Mouse (Mus musculus) neural tube, embryonic 11.5 days (tissue): Measurements from ENCODE around the gene Frem1. TPM values are rescaled to one million over a fixed set of nuclear protein-coding genes. Genes with fewer than 3 reads are reported as not detected.

ENCODE experiments used
- ATAC-seq: fragments of 200-750 bp; cut with Nextera tagmentation; 2 replicates; pipeline ENCODE4 v1.8.0; 2017; ENCODE audit warnings: moderate number of reproducible peaks, mild to moderate bottlenecking, moderate TSS enrichment, moderate library complexity; ENCODE audit not compliant: insufficient read depth, low FRiP score, low TSS enrichment
- DNase-seq: peaks from one replicate; pipeline ENCODE4 v3.0.0-alpha.2; 2015; ENCODE audit warnings: low spot score
- H3K27ac ChIP-seq: fragments of 300-500 bp; sonication (generic); 2 replicates; pipeline ENCODE4 v1.5.1; 2014; ENCODE audit warnings: low read depth, mild to moderate bottlenecking, low read length
- H3K27me3 ChIP-seq: fragments of 300-500 bp; sonication (generic); 2 replicates; pipeline ENCODE4 v1.6.1; 2014; ENCODE audit warnings: mild to moderate bottlenecking, low read length, mixed read lengths; ENCODE audit not compliant: control insufficient read depth, insufficient read depth
- H3K36me3 ChIP-seq: fragments of 300-500 bp; sonication (generic); 2 replicates; pipeline ENCODE4 v1.6.1; 2014; ENCODE audit warnings: mild to moderate bottlenecking, low read length, moderate library complexity, mixed read lengths; ENCODE audit not compliant: control insufficient read depth, insufficient read depth
- H3K4me1 ChIP-seq: fragments of 300-500 bp; sonication (generic); 2 replicates; pipeline ENCODE4 v1.6.1; 2014; ENCODE audit warnings: low read length, mixed read lengths; ENCODE audit not compliant: control insufficient read depth, insufficient read depth
- H3K4me2 ChIP-seq: fragments of 300-500 bp; sonication (generic); 2 replicates; pipeline ENCODE4 v1.6.1; 2014; ENCODE audit warnings: low read depth, mild to moderate bottlenecking, moderate library complexity
- H3K4me3 ChIP-seq: fragments of 300-500 bp; sonication (generic); 2 replicates; pipeline ENCODE4 v1.5.1; 2014; ENCODE audit warnings: low read depth, low read length
- H3K9ac ChIP-seq: fragments of 300-500 bp; sonication (generic); 2 replicates; pipeline ENCODE4 v1.6.1; 2014; ENCODE audit warnings: mild to moderate bottlenecking, low read length
- H3K9me3 ChIP-seq: fragments of 300-500 bp; sonication (generic); 2 replicates; pipeline ENCODE4 v1.6.1; 2016; ENCODE audit warnings: low read length; ENCODE audit not compliant: control insufficient read depth
- WGBS: fragments of 180-500 bp; shearing (Covaris S2); extraction: QIAGEN DNeasy Blood & Tissue Kit; methylation state at CpG from one replicate; pipeline ENCODE4 v1.1.7; 2014; 5-methylcytosine and 5-hydroxymethylcytosine counted together
- polyA plus RNA-seq: library from polyadenylated mRNA; unstranded; fragments of >200 nt; fragmentation: Nextera tagmentation; extraction: Ambion mirVana; gene quantifications from 2 replicates; pipeline ENCODE4 v1.2.1, GENCODE M21; 2014

The Frem1 gene
- polyA plus RNA-seq, 1 experiment from 2014 or later, result 4.1 TPM

- no peak for ATAC-seq
- H3K4me3 ChIP-seq, result no peak overlapping the region
- H3K4me2 ChIP-seq, result no peak overlapping the region
- H3K27ac ChIP-seq, result no peak overlapping the region
- no peaks in the 10 kb centered on the region for H3K36me3 ChIP-seq
- no peak overlapping the region for H3K9ac ChIP-seq
- 88% methylated on average over 5 of the region's 5 CpGs for WGBS
- H3K4me1 ChIP-seq, result no peaks in the 10 kb centered on the region
- no peaks in the 10 kb centered on the region for H3K9me3 ChIP-seq
- no peak for DNase-seq
- H3K27me3 ChIP-seq, result no peaks in the 10 kb centered on the region
Measured at GRCm38 (mm10) chr4:82930079-82930478, 122.1 kb downstream of the Frem1 start.

- Histone ChIP-seq H3K4me1 (no peaks in the 10 kb centered on the region), H3K27ac (no peak overlapping the region), H3K4me2 (no peak overlapping the region), H3K36me3 (no peaks in the 10 kb centered on the region; the same call in 1 of the 2 replicates), H3K27me3 (no peaks in the 10 kb centered on the region), H3K4me3 (no peak overlapping the region), H3K9ac (no peak overlapping the region), H3K9me3 (no peaks in the 10 kb centered on the region)
- ATAC-seq (no peak), DNase-seq (no peak)
- WGBS, result 88% methylated on average over 4 of the region's 4 CpGs
Measured at GRCm38 (mm10) chr4:82921962-82922361, 130.2 kb downstream of the Frem1 start.

DNA sequence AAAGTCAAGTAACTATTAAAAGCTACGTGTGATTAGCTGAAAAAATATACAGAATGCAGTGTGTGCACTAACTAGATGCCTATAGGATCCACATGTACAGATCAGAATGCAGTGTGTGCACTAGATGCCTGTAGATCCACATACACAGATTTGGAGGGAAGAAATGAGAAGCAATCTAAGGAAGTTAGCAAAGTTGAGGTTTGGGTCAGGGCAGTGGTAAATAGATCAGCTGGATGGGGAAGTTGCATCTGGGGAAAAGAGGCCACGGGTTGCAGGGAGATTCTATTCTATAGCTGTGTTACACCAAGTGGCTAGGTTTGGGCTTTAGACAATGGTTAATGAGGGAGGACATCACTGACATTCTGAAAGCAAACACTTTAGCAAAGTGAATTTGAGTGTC lies 133.5 kb downstream of the Frem1 start:
- no peak for DNase-seq
- WGBS, result 57% methylated on average over 2 of the region's 2 CpGs
- H3K9ac ChIP-seq, result no peak overlapping the region

GRCm38 (mm10) chr4:82916678-82917050 lies 135.5 kb downstream of the Frem1 start:
- Histone ChIP-seq H3K9me3 (no peaks in the 10 kb centered on the region), H3K27me3 (no peaks in the 10 kb centered on the region), H3K27ac (no peak overlapping the region), H3K36me3 (no peaks in the 10 kb centered on the region), H3K4me2 (peak overlapping the region; percentile 18; the same call in 1 of the 2 replicates), H3K4me1 (peaks cover 5% of the 10 kb centered on the region), H3K9ac (no peak overlapping the region), H3K4me3 (no peak overlapping the region)
- ATAC-seq, result peak; percentile 50
- WGBS, result 29% methylated on average over 5 of the region's 5 CpGs
- DNase-seq, result no peak

More for the DNA sequence above, 133.5 kb downstream of the Frem1 start:
- Histone ChIP-seq H3K9me3 (no peaks in the 10 kb centered on the region), H3K4me2 (no peak overlapping the region), H3K4me3 (no peak overlapping the region), H3K27me3 (no peaks in the 10 kb centered on the region), H3K4me1 (peaks cover 5% of the 10 kb centered on the region), H3K36me3 (no peaks in the 10 kb centered on the region; the same call in 1 of the 2 replicates), H3K27ac (no peak overlapping the region)
- no peak for ATAC-seq

- Histone ChIP-seq H3K9ac (no peak overlapping the region), H3K4me1 (peaks cover 5% of the 10 kb centered on the region), H3K4me3 (no peak overlapping the region)
Measured at GRCm38 (mm10) chr4:82916003-82916677, 136.0 kb downstream of the Frem1 start.

GRCm38 (mm10) chr4:82915576-82915975 lies 136.6 kb downstream of the Frem1 start:
- Histone ChIP-seq H3K4me2 (no peak overlapping the region), H3K4me3 (no peak overlapping the region), H3K9ac (no peak overlapping the region), H3K36me3 (no peaks in the 10 kb centered on the region), H3K9me3 (no peaks in the 10 kb centered on the region), H3K4me1 (peaks cover 5% of the 10 kb centered on the region), H3K27ac (no peak overlapping the region), H3K27me3 (no peaks in the 10 kb centered on the region)
- no peak for DNase-seq
- no peak for ATAC-seq
- 69% methylated on average over 7 of the region's 7 CpGs for WGBS

More at GRCm38 (mm10) chr4:82916003-82916677, 136.0 kb downstream of the Frem1 start:
- Histone ChIP-seq H3K27me3 (no peaks in the 10 kb centered on the region), H3K27ac (no peak overlapping the region), H3K4me2 (peak overlapping the region; percentile 18; the same call in 1 of the 2 replicates), H3K9me3 (no peaks in the 10 kb centered on the region), H3K36me3 (no peaks in the 10 kb centered on the region)
- DNase-seq (peak; percentile 45), ATAC-seq (peak; percentile 64)
- WGBS, result 35% methylated on average over 14 of the region's 14 CpGs

- Histone ChIP-seq H3K27me3 (no peaks in the 10 kb centered on the region), H3K27ac (no peak overlapping the region), H3K36me3 (no peaks in the 10 kb centered on the region), H3K4me1 (peaks cover 5% of the 10 kb centered on the region), H3K9ac (no peak overlapping the region), H3K9me3 (no peaks in the 10 kb centered on the region), H3K4me3 (no peak overlapping the region), H3K4me2 (no peak overlapping the region)
- ATAC-seq (no peak), DNase-seq (no peak)
- WGBS, result 80% methylated on average over 11 of the region's 11 CpGs
Measured at GRCm38 (mm10) chr4:82914601-82915143, 137.5 kb downstream of the Frem1 start.

- Histone ChIP-seq H3K36me3 (no peaks in the 10 kb centered on the region), H3K4me1 (no peaks in the 10 kb centered on the region), H3K9ac (no peak overlapping the region), H3K4me3 (no peak overlapping the region), H3K9me3 (no peaks in the 10 kb centered on the region), H3K27me3 (no peaks in the 10 kb centered on the region), H3K27ac (no peak overlapping the region), H3K4me2 (no peak overlapping the region)
- ATAC-seq, result no peak
- DNase-seq, result no peak
- WGBS, result 87% methylated on average over 10 of the region's 10 CpGs
Measured at GRCm38 (mm10) chr4:82895227-82895626, 156.9 kb downstream of the Frem1 start.

DNA sequence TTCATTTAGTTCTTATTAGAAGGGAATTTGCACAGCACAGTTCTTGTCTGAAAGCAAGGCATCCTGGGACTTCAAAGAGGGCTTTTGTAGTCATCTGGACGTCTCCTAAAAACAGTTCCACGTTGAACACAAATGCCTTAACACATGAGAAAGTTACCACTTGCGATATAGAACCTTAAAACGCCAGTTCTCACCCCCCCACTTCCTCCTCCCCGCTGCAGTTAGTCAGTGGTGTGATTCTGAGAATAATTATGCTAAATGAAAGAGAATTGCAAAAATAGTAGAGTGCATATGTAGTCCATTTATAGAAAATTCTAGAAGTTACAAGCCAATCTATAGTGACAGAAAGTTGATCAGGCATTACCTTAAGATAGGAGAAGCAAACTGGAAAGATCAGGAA lies 159.9 kb downstream of the Frem1 start:
- H3K4me1 ChIP-seq, result no peaks in the 10 kb centered on the region
- no peaks in the 10 kb centered on the region for H3K36me3 ChIP-seq
- no peak overlapping the region for H3K27ac ChIP-seq
- H3K4me2 ChIP-seq, result no peak overlapping the region
- H3K9ac ChIP-seq, result no peak overlapping the region
- H3K27me3 ChIP-seq, result no peaks in the 10 kb centered on the region
- DNase-seq (no peak), ATAC-seq (no peak)
- no peak overlapping the region for H3K4me3 ChIP-seq
- WGBS, result 84% methylated on average over 5 of the region's 5 CpGs
- H3K9me3 ChIP-seq, result no peaks in the 10 kb centered on the region
